9 mouse cellular contexts compared by ENCODE assay signal in the genomic region with DNA sequence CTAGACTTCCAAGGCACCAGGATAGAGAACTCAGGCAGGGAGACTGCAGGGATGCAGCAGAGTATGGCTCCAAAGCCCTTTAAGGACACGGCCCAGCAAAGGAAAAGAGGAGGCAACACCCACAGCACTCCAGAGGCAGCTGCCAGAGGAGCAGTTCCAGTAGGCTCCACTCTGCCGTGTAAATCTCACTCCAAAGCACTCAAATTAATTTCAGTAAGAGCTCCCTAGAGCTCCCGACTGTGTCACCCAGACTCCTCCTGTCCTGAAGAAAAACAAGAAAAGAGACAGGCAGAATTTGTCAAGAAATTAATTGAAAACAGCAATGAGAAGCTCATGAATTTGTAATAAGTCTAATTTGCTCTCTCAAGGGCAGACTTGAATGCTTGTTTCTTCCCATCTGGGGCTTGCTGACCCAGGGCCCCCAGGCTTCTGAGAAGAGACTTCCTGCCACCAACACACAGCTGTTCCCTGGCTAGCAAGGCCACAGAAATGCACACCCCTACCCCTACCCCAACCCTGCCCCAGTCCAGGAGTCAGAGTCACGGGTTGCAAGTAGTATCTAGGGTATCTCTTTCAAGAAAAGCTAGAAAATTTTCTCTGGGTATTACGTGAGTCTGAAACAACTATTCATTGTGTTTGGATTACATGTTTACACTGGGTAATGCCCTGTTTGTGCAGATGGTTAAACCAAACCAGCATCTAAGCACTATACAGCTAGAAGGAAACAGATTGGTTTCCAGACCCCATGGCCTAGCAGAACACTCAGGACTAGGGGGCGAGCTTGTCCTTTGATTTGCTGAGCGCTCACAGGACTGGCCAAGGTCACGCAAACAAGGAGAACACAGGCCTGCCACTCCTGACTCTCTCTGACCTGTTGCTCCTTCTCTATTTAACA. TPM values are rescaled to one million over a fixed set of nuclear protein-coding genes. Genes with fewer than 3 reads are reported as not detected.
A peak's percentile ranks its signal among the peaks of the same experiment; 100 is the strongest.
DNase-seq lines count a peak whose midpoint lies in the region; ATAC-seq and TF ChIP-seq lines count a peak whose summit lies in the region.
"Had no signal": no experiment of that assay in that cellular context is flagged by ENCODE, and none has a peak within 500 bp of the region (broad histone marks: within the 10 kb centered on the region; RNA-seq: fewer than 3 reads in every experiment).

No protein-coding gene starts in this region.

- no peak overlapping the region for H3K4me2 ChIP-seq in lung, postnatal 0 days (replicated peaks; ENCODE audit: low read depth, low read length)
- H3K4me2 ChIP-seq in stomach, embryonic 14.5 days (replicated peaks; ENCODE audit: low read depth, low read length), result no peak overlapping the region
- H3K4me2 ChIP-seq: lung, embryonic 14.5 days had no signal

- H3K27me3 ChIP-seq in lung, postnatal 0 days (replicated peaks; ENCODE audit: insufficient read depth, low read length), result no peaks in the 10 kb centered on the region
- no peaks in the 10 kb centered on the region for H3K27me3 ChIP-seq in stomach, embryonic 14.5 days (ENCODE audit: control insufficient read depth, insufficient read depth, low read length)

- DNase-seq in lung, postnatal 0 days (ENCODE audit: low spot score), result no peak
- no peak for DNase-seq in lung, postnatal 10 days
- peak; percentile 19 for DNase-seq in embryo, embryonic 9.5 days (ENCODE audit: extremely low spot score)
- DNase-seq in gastrocnemius, postnatal 14 days, result peak; percentile 48
- DNase-seq in layer of hippocampus, postnatal 14 days (ENCODE audit: low spot score in 2 of 2), result peak; percentile 37 to 52
- DNase-seq in urinary bladder, postnatal 10 days (ENCODE audit: low spot score), result no peak
- DNase-seq: lung, embryonic 14.5 days had no signal

- no peaks in the 10 kb centered on the region for H3K36me3 ChIP-seq in lung, postnatal 0 days (ENCODE audit: insufficient read depth, low read length)
- H3K36me3 ChIP-seq in stomach, embryonic 14.5 days (ENCODE audit: control insufficient read depth, insufficient read depth, low read length), result no peaks in the 10 kb centered on the region

- WGBS in lung, postnatal 0 days, result 40% methylated on average over 8 of the region's 8 CpGs
- 37% methylated on average over 8 of the region's 8 CpGs for WGBS in stomach, embryonic 14.5 days

- no peaks in the 10 kb centered on the region for H3K4me1 ChIP-seq in lung, postnatal 0 days (ENCODE audit: insufficient read depth, low read depth, low read length)
- 0 out of 2 replicates have a peak, but pooled peaks cover 5% of the 10 kb centered on the region for H3K4me1 ChIP-seq in stomach, embryonic 14.5 days (ENCODE audit: control insufficient read depth, insufficient read depth, low read length)

- TF ChIP-seq CTCF in lung, postnatal 0 days (IDR thresholded peaks at IDR 0.05), result peak; percentile 16; the same call in 1 of the 2 replicates

- no peak overlapping the region for H3K4me3 ChIP-seq in lung, postnatal 0 days (ENCODE audit: low read depth, low read length)
- H3K4me3 ChIP-seq in stomach, embryonic 14.5 days (ENCODE audit: low read depth, low read length), result no peak overlapping the region

- peak overlapping the region; percentile 51 for H3K27ac ChIP-seq in lung, postnatal 0 days (ENCODE audit: low read length)
- peak overlapping the region; percentile 45; the same call in 1 of the 2 replicates for H3K27ac ChIP-seq in stomach, embryonic 14.5 days (ENCODE audit: low read length)

- TF ChIP-seq EP300 in lung, postnatal 0 days (IDR thresholded peaks at IDR 0.05), result no peak

- peak; percentile 50 for ATAC-seq in lung, postnatal 0 days
- 0 out of 2 replicates have a peak, but pooled peaks have one; percentile 42 for ATAC-seq in stomach, embryonic 14.5 days (ENCODE audit: insufficient number of reproducible peaks, insufficient read depth, low FRiP score, low read depth)
- ATAC-seq in megakaryocyte progenitor cell, adult 5-6 weeks (replicated peaks; ENCODE audit: poor library complexity), result no peak

- intact Hi-C loops in gastrocnemius, postnatal 14 days (cut with DNase I; ENCODE audit: low total_unique reads), result no loop called here

- no peaks in the 10 kb centered on the region for H3K9me3 ChIP-seq in lung, postnatal 0 days (ENCODE audit: low read length)
- H3K9me3 ChIP-seq in stomach, embryonic 14.5 days (ENCODE audit: control insufficient read depth, low read depth, low read length), result no peaks in the 10 kb centered on the region

- no peak overlapping the region for H3K9ac ChIP-seq in lung, postnatal 0 days (replicated peaks; ENCODE audit: low read depth)
- no peak overlapping the region for H3K9ac ChIP-seq in stomach, embryonic 14.5 days (replicated peaks; ENCODE audit: low read depth, low read length)
- H3K9ac ChIP-seq: lung, embryonic 14.5 days had no signal

RNA-seq across cellular contexts. Expression of a gene that starts 17.5 kb away (rescaled TPM):
- polyA plus RNA-seq in lung, postnatal 0 days (2015; fragmentation: Nextera tagmentation; extraction: Ambion mirVana), result 201 and 215 TPM in 2 replicates
- total RNA-seq in gastrocnemius, postnatal 14 days (2021), result 10 to 100 TPM; 46.8 to 53.2 TPM
- total RNA-seq in layer of hippocampus, postnatal 14 days (2021), result 10 to 100 TPM; 61.1 to 62.6 TPM
- polyA plus RNA-seq in stomach, embryonic 14.5 days (2014; fragmentation: Nextera tagmentation; extraction: Ambion mirVana), result 196 and 201 TPM in 2 replicates
- 122 and 131 TPM in 2 replicates for total RNA-seq in megakaryocyte progenitor cell, adult 5-6 weeks (2015)
- 47.2 and 71.8 TPM in 2 replicates for total RNA-seq in megakaryocyte progenitor cell, adult 5-6 weeks (2017)

RNA-seq across cellular contexts. Expression of a gene that starts 21.7 kb away (rescaled TPM):
- polyA plus RNA-seq in lung, postnatal 0 days (2015; fragmentation: Nextera tagmentation; extraction: Ambion mirVana), result 0.12 TPM in 1 of 2 replicates, not detected in the other
- total RNA-seq in gastrocnemius, postnatal 14 days (2021), result not detected
- not detected for total RNA-seq in layer of hippocampus, postnatal 14 days (2021)
- not detected in 2 replicates for polyA plus RNA-seq in stomach, embryonic 14.5 days (2014; fragmentation: Nextera tagmentation; extraction: Ambion mirVana)
- total RNA-seq in megakaryocyte progenitor cell, adult 5-6 weeks (2015), result 0.22 TPM in 1 of 2 replicates, not detected in the other
- not detected in 2 replicates for total RNA-seq in megakaryocyte progenitor cell, adult 5-6 weeks (2017)

RNA-seq across cellular contexts. Expression of a gene that starts 29.8 kb away (rescaled TPM):
- 0.49 and 0.73 TPM in 2 replicates for polyA plus RNA-seq in lung, postnatal 0 days (2015; fragmentation: Nextera tagmentation; extraction: Ambion mirVana)
- total RNA-seq in gastrocnemius, postnatal 14 days (2021), result under 1 TPM; 0.18 to 0.25 TPM
- 1 to 10 TPM; 2.6 to 3.5 TPM for total RNA-seq in layer of hippocampus, postnatal 14 days (2021)
- polyA plus RNA-seq in stomach, embryonic 14.5 days (2014; fragmentation: Nextera tagmentation; extraction: Ambion mirVana), result 5.2 and 5.7 TPM in 2 replicates
- 0.35 TPM in 1 of 2 replicates, not detected in the other for total RNA-seq in megakaryocyte progenitor cell, adult 5-6 weeks (2015)
- 0.37 TPM in 1 of 2 replicates, not detected in the other for total RNA-seq in megakaryocyte progenitor cell, adult 5-6 weeks (2017)

RNA-seq across cellular contexts. Expression of a gene that starts 30.8 kb away (rescaled TPM):
- not detected in 2 replicates for polyA plus RNA-seq in lung, postnatal 0 days (2015; fragmentation: Nextera tagmentation; extraction: Ambion mirVana)
- total RNA-seq in gastrocnemius, postnatal 14 days (2021), result not detected
- not detected for total RNA-seq in layer of hippocampus, postnatal 14 days (2021)
- 1.2 and 1.3 TPM in 2 replicates for polyA plus RNA-seq in stomach, embryonic 14.5 days (2014; fragmentation: Nextera tagmentation; extraction: Ambion mirVana)
- not detected in 2 replicates for total RNA-seq in megakaryocyte progenitor cell, adult 5-6 weeks (2015)
- not detected in 2 replicates for total RNA-seq in megakaryocyte progenitor cell, adult 5-6 weeks (2017)

RNA-seq across cellular contexts. Expression of a gene that starts 39.7 kb away (rescaled TPM):
- polyA plus RNA-seq in lung, postnatal 0 days (2015; fragmentation: Nextera tagmentation; extraction: Ambion mirVana), result 0.36 and 0.41 TPM in 2 replicates
- total RNA-seq in gastrocnemius, postnatal 14 days (2021), result not detected
- not detected for total RNA-seq in layer of hippocampus, postnatal 14 days (2021)
- polyA plus RNA-seq in stomach, embryonic 14.5 days (2014; fragmentation: Nextera tagmentation; extraction: Ambion mirVana), result 2,615 and 2,827 TPM in 2 replicates
- total RNA-seq in megakaryocyte progenitor cell, adult 5-6 weeks (2015), result not detected in 2 replicates
- total RNA-seq in megakaryocyte progenitor cell, adult 5-6 weeks (2017), result not detected in 2 replicates

Comparison
In these comparisons a context has a peak if more than half of its experiments do, and no peak if none do; other contexts are left out.
1. DNase-seq: peak in embryo, embryonic 9.5 days (single experiment), gastrocnemius, postnatal 14 days (single experiment) and layer of hippocampus, postnatal 14 days (2 of 2); none in lung, postnatal 0 days (single experiment), lung, postnatal 10 days (single experiment) and urinary bladder, postnatal 10 days (single experiment).